ENCODE assay signal across 24 mouse cellular contexts in the genomic region with DNA sequence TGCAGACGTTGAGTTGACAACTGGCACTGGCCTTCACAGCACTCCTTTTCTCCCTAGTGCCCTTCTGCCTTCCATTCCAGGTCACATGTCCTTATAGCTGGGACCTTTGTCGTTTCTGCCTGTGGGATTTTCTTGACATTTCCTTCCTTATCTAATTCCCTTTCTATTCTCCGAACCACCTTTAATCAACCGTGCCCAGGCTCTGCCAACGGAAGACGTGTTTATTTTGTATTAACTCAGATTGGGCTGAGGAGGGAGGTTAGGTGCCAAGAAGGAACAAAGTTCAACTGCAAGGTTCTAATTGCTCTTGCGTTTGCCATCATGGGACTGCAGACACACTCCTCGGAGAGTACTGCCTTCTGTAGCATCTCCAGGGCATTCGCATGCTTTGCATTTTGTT.
DNase-seq lines count a peak whose midpoint lies in the region; ATAC-seq and TF ChIP-seq lines count a peak whose summit lies in the region.
"Had no signal": no experiment of that assay in that cellular context is flagged by ENCODE, and none has a peak within 500 bp of the region (broad histone marks: within the 10 kb centered on the region; RNA-seq: fewer than 3 reads in every experiment).

No protein-coding gene starts in this region.

- no peak overlapping the region for H3K9ac ChIP-seq in stomach, embryonic 16.5 days (ENCODE audit: low read length)
- H3K9ac ChIP-seq in hindbrain, embryonic 11.5 days (ENCODE audit: low read depth, low read length) = no peak overlapping the region
- H3K9ac ChIP-seq: forebrain, embryonic 12.5 days; heart, embryonic 15.5 days; liver, postnatal 0 days; neural tube, embryonic 12.5 days had no signal

- intact Hi-C loops in gastrocnemius, adult 2 months (cut with DNase I) = no loop called here

- WGBS in lung, adult 2 months = 36% methylated on average over 9 of the region's 9 CpGs
- WGBS in stomach, embryonic 16.5 days = 55% methylated on average over 9 of the region's 9 CpGs
- 84% methylated on average over 9 of the region's 9 CpGs for WGBS in hindbrain, embryonic 11.5 days

- TF ChIP-seq POLR2A in lung, adult 2 months (IDR thresholded peaks at IDR 0.05; ENCODE audit: borderline replicate concordance, extremely low read depth, low read depth, low read length) = no peak

- no peak overlapping the region for H3K4me2 ChIP-seq in stomach, embryonic 16.5 days (ENCODE audit: low read depth, low read length)
- no peak overlapping the region for H3K4me2 ChIP-seq in hindbrain, embryonic 11.5 days (replicated peaks; ENCODE audit: low read depth, low read length)
- H3K4me2 ChIP-seq: forebrain, embryonic 12.5 days; heart, embryonic 15.5 days; neural tube, embryonic 12.5 days had no signal

- H3K27ac ChIP-seq in gastrocnemius, adult 2 months = 0 out of 2 replicates have a peak overlapping the region, but pooled peaks have one; percentile 20
- peak overlapping the region; percentile 73 for H3K27ac ChIP-seq in stomach, embryonic 16.5 days (ENCODE audit: low read length)
- H3K27ac ChIP-seq in hindbrain, embryonic 11.5 days (ENCODE audit: low read depth, low read length) = no peak overlapping the region
- H3K27ac ChIP-seq: embryonic facial prominence, embryonic 10.5 days; forebrain, embryonic 12.5 days; heart, adult 2 months; heart, embryonic 15.5 days; layer of hippocampus, adult 2 months; midbrain, embryonic 10.5 days; neural tube, embryonic 12.5 days had no signal

- H3K36me3 ChIP-seq in stomach, embryonic 16.5 days (ENCODE audit: control insufficient read depth, insufficient read depth, low read length) = no peaks in the 10 kb centered on the region
- no peaks in the 10 kb centered on the region for H3K36me3 ChIP-seq in hindbrain, embryonic 11.5 days (ENCODE audit: control insufficient read depth, insufficient read depth, low read length)
- H3K36me3 ChIP-seq: embryonic facial prominence, embryonic 10.5 days; forebrain, embryonic 12.5 days; heart, embryonic 15.5 days; midbrain, embryonic 10.5 days; neural tube, embryonic 12.5 days had no signal

- no peaks in the 10 kb centered on the region for H3K27me3 ChIP-seq in stomach, embryonic 16.5 days (ENCODE audit: control insufficient read depth, insufficient read depth, low read length)
- no peaks in the 10 kb centered on the region for H3K27me3 ChIP-seq in hindbrain, embryonic 11.5 days (ENCODE audit: control insufficient read depth, insufficient read depth, low read length)
- H3K27me3 ChIP-seq: forebrain, embryonic 12.5 days; heart, embryonic 15.5 days; neural tube, embryonic 12.5 days; Patski had no signal

- peaks cover 5% of the 10 kb centered on the region; the same call in 1 of the 2 replicates for H3K4me1 ChIP-seq in lung, adult 2 months (ENCODE audit: control insufficient read depth, insufficient read depth, low read length)
- H3K4me1 ChIP-seq in stomach, embryonic 16.5 days (ENCODE audit: control insufficient read depth, insufficient read depth, low read length) = peaks cover 16% of the 10 kb centered on the region
- H3K4me1 ChIP-seq in hindbrain, embryonic 11.5 days (replicated peaks; ENCODE audit: control insufficient read depth, insufficient read depth, low read length) = no peaks in the 10 kb centered on the region
- H3K4me1 ChIP-seq: forebrain, embryonic 12.5 days; midbrain, embryonic 10.5 days; neural tube, embryonic 12.5 days had no signal

- no peaks in the 10 kb centered on the region for H3K9me3 ChIP-seq in stomach, embryonic 16.5 days (replicated peaks; ENCODE audit: control insufficient read depth, low read length)
- H3K9me3 ChIP-seq in hindbrain, embryonic 11.5 days (ENCODE audit: control insufficient read depth, low read length) = no peaks in the 10 kb centered on the region
- H3K9me3 ChIP-seq: embryonic facial prominence, embryonic 10.5 days; forebrain, embryonic 12.5 days; heart, embryonic 15.5 days; midbrain, embryonic 10.5 days; neural tube, embryonic 12.5 days had no signal

- H3K4me3 ChIP-seq in gastrocnemius, adult 2 months = no peak overlapping the region
- H3K4me3 ChIP-seq in lung, adult 2 months (replicated peaks; ENCODE audit: extremely low read depth, low read depth, low read length) = no peak overlapping the region
- H3K4me3 ChIP-seq in stomach, embryonic 16.5 days (replicated peaks; ENCODE audit: low read length) = no peak overlapping the region
- no peak overlapping the region for H3K4me3 ChIP-seq in hindbrain, embryonic 11.5 days (ENCODE audit: low read depth, low read length)
- H3K4me3 ChIP-seq: embryonic facial prominence, embryonic 10.5 days; forebrain, embryonic 12.5 days; heart, adult 2 months; heart, embryonic 15.5 days; layer of hippocampus, adult 2 months; midbrain, embryonic 10.5 days; neural tube, embryonic 12.5 days had no signal

- no peak for DNase-seq in gastrocnemius, adult 2 months
- DNase-seq in gastrocnemius, postnatal 4 days (ENCODE audit: low spot score in 2 of 2) = no peak
- DNase-seq in lung, postnatal 36 days = peak; percentile 32
- no peak for DNase-seq in lung, adult 2 months
- peak; percentile 59 to 63 for DNase-seq in kidney, postnatal 25 days
- DNase-seq in cerebellum, postnatal 4 days (ENCODE audit: low spot score in 2 of 2) = no peak
- DNase-seq in hindbrain, embryonic 11.5 days (ENCODE audit: low spot score) = no peak
- DNase-seq: adrenal gland, postnatal 36 days; cerebellum, adult 2 months; gastrocnemius, postnatal 10 days; heart, adult 2 months; heart, postnatal 4 days; left cerebral cortex, postnatal 4 days; liver, postnatal 0 days; thymus, postnatal 14 days had no signal

- peak; percentile 77; the same call in 1 of the 2 replicates for ATAC-seq in stomach, embryonic 16.5 days (ENCODE audit: insufficient read depth, low FRiP score)
- no peak for ATAC-seq in hindbrain, embryonic 11.5 days (ENCODE audit: low FRiP score)
- ATAC-seq: CD4-positive, CD25-positive, alpha-beta regulatory T cell, adult 4 months; liver, postnatal 0 days; Patski had no signal

- TF ChIP-seq CTCF in gastrocnemius, adult 2 months (IDR thresholded peaks at IDR 0.05) = no peak
- TF ChIP-seq CTCF in lung, adult 2 months (IDR thresholded peaks at IDR 0.05; ENCODE audit: insufficient read depth, low read length) = no peak

Comparison
In these comparisons a context has a peak if more than half of its experiments do, and no peak if none do; other contexts are left out.
1. DNase-seq: peak in lung, postnatal 36 days (single experiment) and kidney, postnatal 25 days (2 of 2); none in gastrocnemius, adult 2 months (single experiment), gastrocnemius, postnatal 4 days (0 of 2), lung, adult 2 months (single experiment), cerebellum, postnatal 4 days (0 of 2) and hindbrain, embryonic 11.5 days (single experiment).